Mouse (Mus musculus): ENCODE results near the gene Nectin1.

DNA sequence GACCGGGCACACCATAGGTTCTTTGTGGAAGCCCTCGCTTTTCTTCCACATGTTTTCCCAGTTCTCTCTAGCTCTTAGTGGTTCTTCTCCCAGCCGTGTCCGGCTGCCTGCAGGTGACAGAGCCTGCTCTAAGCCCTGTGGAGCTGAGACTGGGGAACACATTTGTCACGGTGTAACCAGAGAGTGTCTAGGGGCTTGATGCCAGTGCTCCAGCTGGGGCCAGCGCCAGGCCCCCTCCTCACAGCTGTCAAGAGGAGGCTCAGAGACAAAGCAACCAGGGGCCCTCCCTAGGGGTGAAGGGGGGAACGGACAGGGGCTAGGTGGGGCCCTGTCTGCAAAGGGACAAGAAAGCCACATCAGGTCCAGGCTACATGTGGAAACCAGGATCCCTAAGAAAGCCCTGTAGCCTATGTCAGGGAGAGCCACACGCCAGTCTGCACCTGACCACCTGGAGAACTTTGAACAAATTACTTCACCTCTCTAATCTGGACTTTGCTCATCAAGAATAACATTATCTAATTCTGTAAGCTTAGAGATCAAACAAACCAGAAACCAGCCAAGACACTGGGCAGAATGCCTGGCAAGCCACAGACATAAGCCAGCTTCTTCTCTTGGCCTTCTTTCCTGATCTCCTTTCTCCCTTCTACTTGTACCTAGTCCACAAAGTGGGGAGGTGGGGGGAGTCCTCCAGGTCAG, 82.9 kb downstream of the Nectin1 start:
- TF ChIP-seq CTCF (IDR thresholded peaks at IDR 0.05) (no peak), EP300 (IDR thresholded peaks at IDR 0.05) (no peak)
